Mouse (Mus musculus): Measurements from ENCODE around the gene Fam204a. TPM values are rescaled to one million over a fixed set of nuclear protein-coding genes. Genes with fewer than 3 reads are reported as not detected.

The Fam204a gene
- 52.5 and 58.3 TPM in 2 replicates for polyA plus RNA-seq (2015; fragmentation: Nextera tagmentation; extraction: Ambion mirVana)

DNA sequence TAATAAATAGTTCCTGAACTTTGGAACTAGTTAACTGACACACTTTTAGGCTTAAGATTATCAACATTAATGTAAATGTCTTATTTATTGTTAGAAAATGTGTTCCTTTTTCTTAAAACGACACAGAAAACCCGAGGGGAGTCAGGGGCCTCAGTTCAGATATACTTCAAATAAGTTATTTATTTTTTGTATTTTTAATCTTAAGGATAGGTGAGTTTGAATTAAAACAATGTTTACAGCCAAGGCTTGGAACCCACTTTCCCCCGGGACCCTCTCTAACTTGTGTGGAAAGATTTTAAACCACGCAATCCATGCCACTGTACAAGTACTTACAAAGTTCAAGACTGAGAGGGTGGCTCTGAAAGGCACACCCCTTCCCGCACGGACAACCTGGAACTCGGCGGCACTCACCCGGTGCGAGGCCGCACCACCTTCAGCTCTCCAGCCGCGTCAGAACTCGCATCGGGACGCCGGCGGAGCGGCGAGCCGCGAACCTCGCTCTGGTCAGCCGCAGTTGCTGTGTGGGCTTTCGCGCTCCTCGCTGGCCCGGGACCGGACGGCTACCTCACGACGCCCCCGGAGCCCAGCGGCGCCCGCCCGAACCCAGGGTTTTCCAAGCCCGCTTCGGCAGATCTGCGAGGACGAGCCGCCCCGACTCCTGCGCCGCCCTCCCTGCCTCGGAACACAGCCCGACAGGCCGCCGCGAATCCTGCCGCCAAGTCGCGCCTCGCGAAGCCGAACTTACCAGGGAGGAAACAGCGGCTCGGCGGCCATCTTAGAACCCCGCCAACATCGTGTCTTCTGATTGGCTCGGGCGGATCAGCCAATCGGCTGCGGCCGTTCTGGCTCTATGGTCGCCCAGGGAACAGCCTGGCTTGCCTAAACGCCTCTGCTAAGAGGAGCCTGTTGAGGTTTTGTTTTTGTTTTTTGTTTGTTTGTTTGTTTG, at the start of gene Fam204a:
TSS of gene Fam204a (minus strand) at position 803 of the 946 bp plus-strand sequence.
- peaks cover 14% of the 10 kb centered on the region for H3K4me1 ChIP-seq
- peak within 1 kb of the TSS; percentile 100 for H3K27ac ChIP-seq
- H3K4me3 ChIP-seq (replicated peaks): peak within 1 kb of the TSS; percentile 85
- peaks cover 13% of the 10 kb centered on the region; the same call in 1 of the 2 replicates for H3K36me3 ChIP-seq
- ATAC-seq (replicated peaks; ENCODE audit: low FRiP score): peak; percentile 100
- H3K9ac ChIP-seq: peak within 1 kb of the TSS; percentile 99
- H3K4me2 ChIP-seq: peak within 1 kb of the TSS; percentile 58
- H3K27me3 ChIP-seq: 0 out of 2 replicates have a peak, but pooled peaks cover 5% of the 10 kb centered on the region
- under 1% methylated on average over 65 of the region's 68 CpGs for WGBS
- H3K9me3 ChIP-seq (replicated peaks): no peaks in the 10 kb centered on the region

DNA sequence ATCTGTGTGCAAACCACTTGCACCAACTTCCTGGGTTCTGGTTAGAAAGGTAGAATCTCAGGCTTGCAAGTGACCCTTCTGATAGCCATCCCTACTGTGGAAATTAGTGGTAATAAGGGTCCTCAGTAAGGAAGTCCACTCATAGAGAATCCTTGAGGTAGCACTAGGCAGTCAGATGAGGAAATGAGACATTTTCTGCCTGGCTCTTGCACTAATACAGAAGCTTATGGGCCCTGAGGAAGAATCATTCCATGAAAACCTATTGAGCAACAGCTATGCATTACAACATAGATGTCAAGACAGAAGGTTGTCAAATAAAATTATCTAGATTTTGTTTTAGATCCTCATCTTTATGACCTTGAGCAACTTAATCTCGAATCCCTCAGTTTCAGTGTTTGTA, 39.3 kb upstream of the Fam204a start:
- no peak overlapping the region for H3K9ac ChIP-seq
- H3K27ac ChIP-seq: no peak overlapping the region
- H3K36me3 ChIP-seq: no peaks in the 10 kb centered on the region
- no peaks in the 10 kb centered on the region for H3K4me1 ChIP-seq
- H3K4me3 ChIP-seq (replicated peaks): no peak overlapping the region
- H3K27me3 ChIP-seq: no peaks in the 10 kb centered on the region
- WGBS: 83% methylated on average over 1 of the region's 1 CpGs
- no peak for ATAC-seq (replicated peaks; ENCODE audit: low FRiP score)
- no peak overlapping the region for H3K4me2 ChIP-seq
- H3K9me3 ChIP-seq (replicated peaks): no peaks in the 10 kb centered on the region

DNA sequence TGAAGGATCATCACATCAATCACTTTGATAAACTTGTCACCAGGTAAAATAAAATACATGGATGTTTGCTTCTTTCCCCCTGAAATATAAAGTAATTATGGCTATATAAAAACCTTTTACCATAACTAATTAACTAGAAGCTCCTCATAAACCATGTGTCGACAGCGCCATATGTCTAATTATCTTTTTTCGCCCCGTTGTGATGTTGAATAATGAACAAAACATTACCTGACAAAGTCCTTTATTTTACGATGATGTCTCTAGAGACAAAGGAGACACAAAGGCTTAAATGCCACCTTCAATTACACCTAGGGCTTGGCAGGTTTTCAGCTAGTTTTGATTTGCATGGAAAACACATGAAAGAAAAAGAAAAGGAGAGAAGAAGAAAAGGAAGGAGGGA, 34.2 kb upstream of the Fam204a start:
- WGBS: 84% methylated on average over 5 of the region's 5 CpGs
- H3K4me2 ChIP-seq: no peak overlapping the region
- no peak for ATAC-seq (replicated peaks; ENCODE audit: low FRiP score)

GRCm38 (mm10) chr19:60252021-60252420, 25.5 kb upstream of the Fam204a start:
- Histone ChIP-seq H3K27ac (no peak overlapping the region), H3K27me3 (no peaks in the 10 kb centered on the region), H3K36me3 (no peaks in the 10 kb centered on the region), H3K4me1 (no peaks in the 10 kb centered on the region), H3K9me3 (replicated peaks) (no peaks in the 10 kb centered on the region), H3K4me2 (no peak overlapping the region), H3K9ac (no peak overlapping the region), H3K4me3 (replicated peaks) (no peak overlapping the region)
- no peak for ATAC-seq (replicated peaks; ENCODE audit: low FRiP score)
- 40% methylated on average over 2 of the region's 2 CpGs for WGBS

More for the DNA sequence above, 34.2 kb upstream of the Fam204a start:
- H3K9me3 ChIP-seq (replicated peaks): no peaks in the 10 kb centered on the region
- no peaks in the 10 kb centered on the region for H3K27me3 ChIP-seq
- H3K36me3 ChIP-seq: no peaks in the 10 kb centered on the region
- no peak overlapping the region for H3K27ac ChIP-seq
- no peak overlapping the region for H3K9ac ChIP-seq
- no peak overlapping the region for H3K4me3 ChIP-seq (replicated peaks)
- H3K4me1 ChIP-seq: no peaks in the 10 kb centered on the region

DNA sequence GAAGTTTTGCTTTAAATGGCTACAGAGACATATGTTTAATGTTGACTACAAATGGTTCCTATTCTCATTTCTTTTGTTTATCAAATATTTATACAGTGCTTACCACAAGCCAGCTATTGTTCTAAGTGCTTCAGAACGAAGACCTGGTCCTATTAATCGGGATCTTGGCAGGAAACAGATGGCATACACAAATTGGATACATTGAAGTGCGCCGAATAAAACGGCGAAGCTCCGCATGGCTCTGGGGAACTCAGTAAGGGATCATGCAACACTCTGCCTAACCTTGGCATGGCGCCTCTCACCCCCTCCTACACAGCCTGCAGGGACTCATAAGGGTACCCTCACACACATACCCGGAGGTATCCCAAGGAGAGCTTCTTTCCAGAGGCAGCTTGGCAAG, 24.7 kb upstream of the Fam204a start:
- Histone ChIP-seq H3K4me1 (no peaks in the 10 kb centered on the region), H3K9me3 (replicated peaks) (no peaks in the 10 kb centered on the region), H3K4me3 (replicated peaks) (no peak overlapping the region), H3K27ac (no peak overlapping the region), H3K9ac (no peak overlapping the region), H3K4me2 (no peak overlapping the region), H3K27me3 (no peaks in the 10 kb centered on the region), H3K36me3 (no peaks in the 10 kb centered on the region)
- 81% methylated on average over 9 of the region's 9 CpGs for WGBS
- ATAC-seq (replicated peaks; ENCODE audit: low FRiP score): no peak

GRCm38 (mm10) chr19:60245250-60245649, 18.7 kb upstream of the Fam204a start:
- H3K9me3 ChIP-seq (replicated peaks): no peaks in the 10 kb centered on the region
- no peak overlapping the region for H3K4me3 ChIP-seq (replicated peaks)
- H3K36me3 ChIP-seq: no peaks in the 10 kb centered on the region
- no peak for ATAC-seq (replicated peaks; ENCODE audit: low FRiP score)
- H3K27me3 ChIP-seq: no peaks in the 10 kb centered on the region
- H3K9ac ChIP-seq: no peak overlapping the region
- H3K4me1 ChIP-seq: no peaks in the 10 kb centered on the region
- no peak overlapping the region for H3K27ac ChIP-seq
- WGBS: 68% methylated on average over 3 of the region's 3 CpGs
- H3K4me2 ChIP-seq: no peak overlapping the region

DNA sequence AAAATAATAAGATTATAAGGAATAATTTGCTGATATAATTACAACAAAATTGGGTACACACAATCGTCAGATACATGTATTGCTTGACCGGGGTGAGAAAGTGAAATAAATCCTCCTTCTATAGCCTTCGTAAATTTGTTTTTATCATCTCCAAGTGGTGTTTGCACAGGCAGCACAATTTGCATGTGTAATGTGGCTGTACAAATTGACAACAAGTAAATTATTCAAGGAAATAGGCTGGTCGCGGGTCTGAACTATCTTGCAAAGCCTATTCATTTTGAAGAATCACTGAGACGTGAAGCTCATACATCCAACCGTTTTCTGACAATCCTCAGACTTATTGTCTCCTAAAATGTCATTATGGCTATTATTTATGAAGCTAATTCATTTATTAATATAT, 16.1 kb upstream of the Fam204a start:
- 79% methylated on average over 7 of the region's 7 CpGs for WGBS
- H3K4me1 ChIP-seq: no peaks in the 10 kb centered on the region
- ATAC-seq (replicated peaks; ENCODE audit: low FRiP score): no peak

DNA sequence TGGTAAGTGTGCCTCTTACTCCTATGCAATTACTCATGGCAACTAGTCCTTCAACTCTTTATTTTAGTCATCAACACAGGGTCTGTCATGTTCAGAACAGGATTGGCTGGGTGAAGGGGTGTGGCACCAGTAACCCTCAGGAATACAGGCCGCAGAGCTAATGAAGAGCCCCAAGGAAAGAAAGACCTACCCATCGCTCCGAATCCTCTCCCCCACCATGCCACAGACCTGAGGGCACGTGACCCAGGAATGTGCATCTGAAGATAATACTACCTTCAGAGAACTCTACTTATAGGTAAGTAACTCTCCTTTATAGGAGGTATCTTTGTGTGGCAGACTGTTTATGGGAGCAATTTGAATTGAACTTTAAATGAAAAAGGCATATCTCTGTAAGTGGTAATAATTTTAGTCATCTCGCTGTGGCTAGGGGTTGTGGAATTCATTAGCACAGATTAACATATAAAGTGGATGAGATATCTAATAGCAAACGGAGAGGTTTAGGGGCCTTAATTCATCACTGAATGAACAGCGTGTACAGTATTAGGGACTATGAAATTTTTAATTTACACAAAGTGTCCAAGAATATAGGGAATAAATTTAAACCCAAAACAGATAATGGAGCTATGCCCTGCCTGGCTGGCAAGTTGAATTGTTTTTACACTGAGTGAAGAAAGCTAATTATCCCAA, 15.6 kb upstream of the Fam204a start:
- H3K9ac ChIP-seq: no peak overlapping the region
- no peaks in the 10 kb centered on the region for H3K36me3 ChIP-seq
- ATAC-seq (replicated peaks; ENCODE audit: low FRiP score): no peak
- H3K4me2 ChIP-seq: no peak overlapping the region
- no peaks in the 10 kb centered on the region for H3K4me1 ChIP-seq
- no peaks in the 10 kb centered on the region for H3K27me3 ChIP-seq
- H3K9me3 ChIP-seq (replicated peaks): no peaks in the 10 kb centered on the region
- no peak overlapping the region for H3K27ac ChIP-seq
- H3K4me3 ChIP-seq (replicated peaks): no peak overlapping the region
- WGBS: 80% methylated on average over 7 of the region's 7 CpGs

More for the DNA sequence above, 16.1 kb upstream of the Fam204a start:
- no peak overlapping the region for H3K4me3 ChIP-seq (replicated peaks)
- H3K9me3 ChIP-seq (replicated peaks): no peaks in the 10 kb centered on the region
- H3K27me3 ChIP-seq: no peaks in the 10 kb centered on the region
- H3K36me3 ChIP-seq: no peaks in the 10 kb centered on the region
- no peak overlapping the region for H3K27ac ChIP-seq
- H3K4me2 ChIP-seq: no peak overlapping the region
- H3K9ac ChIP-seq: no peak overlapping the region

DNA sequence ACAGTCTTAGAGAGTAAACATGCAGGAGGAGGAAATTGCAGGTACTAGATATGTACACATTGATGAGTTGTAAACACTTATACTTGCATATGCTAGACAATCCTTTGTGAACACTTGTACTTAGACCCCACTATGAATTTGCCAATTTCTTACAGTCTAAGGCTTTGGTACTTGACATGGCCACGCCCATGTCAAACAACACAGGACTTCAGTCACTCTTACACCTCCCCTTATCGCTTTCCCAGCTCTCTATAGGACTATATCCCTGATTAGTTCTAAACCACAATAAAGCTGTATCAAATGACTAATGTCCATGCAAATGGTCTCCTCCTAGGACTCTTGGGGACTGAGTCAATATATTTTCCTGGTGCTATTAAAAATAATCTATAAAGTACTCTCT, 5.0 kb upstream of the Fam204a start:
- H3K4me1 ChIP-seq: peaks cover 4% of the 10 kb centered on the region
- H3K27ac ChIP-seq: no peak overlapping the region
- no peaks in the 10 kb centered on the region for H3K36me3 ChIP-seq
- no peak overlapping the region for H3K9ac ChIP-seq
- 0 out of 2 replicates have a peak, but pooled peaks cover 10% of the 10 kb centered on the region for H3K27me3 ChIP-seq
- H3K4me2 ChIP-seq: no peak overlapping the region
- WGBS: 91% methylated on average over 2 of the region's 2 CpGs
- H3K9me3 ChIP-seq (replicated peaks): no peaks in the 10 kb centered on the region
- no peak for ATAC-seq (replicated peaks; ENCODE audit: low FRiP score)
- no peak overlapping the region for H3K4me3 ChIP-seq (replicated peaks)

DNA sequence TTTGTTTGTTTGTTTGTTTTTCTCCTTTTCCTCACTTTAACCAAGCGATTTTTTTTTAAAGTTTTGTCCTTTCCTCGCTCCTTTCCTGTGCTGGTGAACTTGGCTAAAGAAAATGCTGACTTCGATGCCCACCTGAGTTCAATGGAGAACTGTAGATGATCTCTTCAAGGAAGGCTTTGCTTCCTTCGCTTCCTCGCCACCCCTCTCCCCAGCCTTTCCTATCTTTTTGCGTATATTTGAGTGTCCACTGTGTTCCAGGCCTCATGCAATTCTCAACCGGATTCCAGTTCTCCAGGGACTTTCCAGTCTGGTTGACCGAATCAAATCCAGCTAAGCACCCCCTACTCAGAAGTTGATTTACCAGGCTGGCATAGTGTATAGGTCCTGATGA, 339 bp upstream of the Fam204a start:
- H3K9me3 ChIP-seq (replicated peaks): no peaks in the 10 kb centered on the region
- H3K9ac ChIP-seq: no peak overlapping the region
- H3K4me3 ChIP-seq (replicated peaks): peak overlapping the region; percentile 85
- peaks cover 14% of the 10 kb centered on the region for H3K4me1 ChIP-seq
- peak overlapping the region; percentile 58 for H3K4me2 ChIP-seq
- H3K36me3 ChIP-seq: peaks cover 12% of the 10 kb centered on the region; the same call in 1 of the 2 replicates
- no peak; the same call in 1 of the 2 replicates for ATAC-seq (replicated peaks; ENCODE audit: low FRiP score)
- 0 out of 2 replicates have a peak, but pooled peaks cover 10% of the 10 kb centered on the region for H3K27me3 ChIP-seq
- H3K27ac ChIP-seq: no peak overlapping the region
- 52% methylated on average over 8 of the region's 8 CpGs for WGBS

DNA sequence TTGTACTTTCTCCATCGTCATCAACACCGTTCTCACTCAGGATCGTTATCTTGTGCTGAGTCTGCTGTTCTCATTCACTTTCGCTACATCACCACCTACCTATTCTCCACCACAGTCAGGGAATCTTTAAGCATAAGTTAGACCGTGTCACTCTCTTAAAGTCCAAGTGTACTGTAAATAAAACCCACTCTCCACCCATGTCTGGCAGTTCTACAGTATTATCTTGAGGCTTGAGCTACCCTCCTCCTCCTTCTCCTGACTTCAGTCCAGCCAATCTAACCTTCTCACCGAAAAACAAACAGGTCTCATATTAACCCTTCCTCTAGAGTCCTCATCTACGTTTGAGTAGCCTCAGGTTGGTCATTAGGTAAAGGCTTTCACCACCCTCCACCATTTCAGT, 7.1 kb downstream of the Fam204a start:
- Histone ChIP-seq H3K9me3 (replicated peaks) (no peaks in the 10 kb centered on the region), H3K9ac (no peak overlapping the region), H3K4me3 (replicated peaks) (no peak overlapping the region), H3K27me3 (no peaks in the 10 kb centered on the region), H3K4me1 (0 out of 2 replicates have a peak, but pooled peaks cover 2% of the 10 kb centered on the region), H3K36me3 (peaks cover 25% of the 10 kb centered on the region; the same call in 1 of the 2 replicates), H3K27ac (no peak overlapping the region), H3K4me2 (no peak overlapping the region)
- no peak for ATAC-seq (replicated peaks; ENCODE audit: low FRiP score)
- 85% methylated on average over 7 of the region's 7 CpGs for WGBS

- no peak overlapping the region for H3K27ac ChIP-seq
- ATAC-seq (replicated peaks; ENCODE audit: low FRiP score): no peak
- no peaks in the 10 kb centered on the region for H3K9me3 ChIP-seq (replicated peaks)
- no peaks in the 10 kb centered on the region for H3K27me3 ChIP-seq
- H3K36me3 ChIP-seq: peaks cover 31% of the 10 kb centered on the region
- no peaks in the 10 kb centered on the region for H3K4me1 ChIP-seq
- no peak overlapping the region for H3K4me3 ChIP-seq (replicated peaks)
- no peak overlapping the region for H3K4me2 ChIP-seq
- no peak overlapping the region for H3K9ac ChIP-seq
- WGBS: 59% methylated on average over 2 of the region's 2 CpGs
These were observed 8.5 kb downstream of the Fam204a start for GRCm38 (mm10) chr19:60217985-60218384.
